Mouse (Mus musculus) adrenal gland, adult 18-20 months (tissue): ENCODE measurements around the gene Gps1. TPM values are rescaled to one million over a fixed set of nuclear protein-coding genes. Genes with fewer than 3 reads are reported as not detected.
A peak's percentile ranks its signal among the peaks of the same experiment; 100 is the strongest.
"Not testable (repeated sequence)": the region's sequence is repeated elsewhere in the genome, so short reads cannot be mapped to it uniquely, and the experiment has no call there.

Experiments used
- DNase-seq, 2 experiments: peaks; one replicate each; pipeline ENCODE4 v3.0.0; 2021 to 2022; ENCODE audit warnings: low spot score in 2 of 2
- total RNA-seq, 2 experiments: library from RNA; stranded (reverse); gene quantifications; 1 replicate in 1 of 2; 2 replicates in 1 of 2; pipeline ENCODE4 v1.2.3; 2021

The Gps1 gene
- total RNA-seq, 2 experiments from 2014 or later = 118 to 138 TPM

DNA sequence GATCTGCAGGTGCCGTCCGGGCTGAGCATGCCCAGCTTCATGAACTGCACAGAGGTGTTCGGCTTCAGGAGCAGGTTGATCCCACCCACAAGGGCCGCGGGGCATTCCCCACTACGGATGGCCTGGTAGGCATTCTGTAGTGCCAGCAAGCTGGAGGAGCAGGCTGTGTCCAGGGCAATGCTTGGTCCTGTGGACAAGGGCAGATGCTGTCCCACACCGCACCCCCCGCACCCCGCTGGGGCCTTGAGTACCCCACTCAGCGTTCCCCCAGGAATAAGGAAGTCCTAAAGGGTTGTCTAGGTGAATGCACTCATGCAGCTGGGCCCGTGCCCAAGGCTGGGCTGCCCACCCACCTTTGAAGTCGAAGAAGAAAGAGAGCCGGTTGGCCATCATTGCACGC, 36.5 kb downstream of the Gps1 start:
- no peak for DNase-seq

DNA sequence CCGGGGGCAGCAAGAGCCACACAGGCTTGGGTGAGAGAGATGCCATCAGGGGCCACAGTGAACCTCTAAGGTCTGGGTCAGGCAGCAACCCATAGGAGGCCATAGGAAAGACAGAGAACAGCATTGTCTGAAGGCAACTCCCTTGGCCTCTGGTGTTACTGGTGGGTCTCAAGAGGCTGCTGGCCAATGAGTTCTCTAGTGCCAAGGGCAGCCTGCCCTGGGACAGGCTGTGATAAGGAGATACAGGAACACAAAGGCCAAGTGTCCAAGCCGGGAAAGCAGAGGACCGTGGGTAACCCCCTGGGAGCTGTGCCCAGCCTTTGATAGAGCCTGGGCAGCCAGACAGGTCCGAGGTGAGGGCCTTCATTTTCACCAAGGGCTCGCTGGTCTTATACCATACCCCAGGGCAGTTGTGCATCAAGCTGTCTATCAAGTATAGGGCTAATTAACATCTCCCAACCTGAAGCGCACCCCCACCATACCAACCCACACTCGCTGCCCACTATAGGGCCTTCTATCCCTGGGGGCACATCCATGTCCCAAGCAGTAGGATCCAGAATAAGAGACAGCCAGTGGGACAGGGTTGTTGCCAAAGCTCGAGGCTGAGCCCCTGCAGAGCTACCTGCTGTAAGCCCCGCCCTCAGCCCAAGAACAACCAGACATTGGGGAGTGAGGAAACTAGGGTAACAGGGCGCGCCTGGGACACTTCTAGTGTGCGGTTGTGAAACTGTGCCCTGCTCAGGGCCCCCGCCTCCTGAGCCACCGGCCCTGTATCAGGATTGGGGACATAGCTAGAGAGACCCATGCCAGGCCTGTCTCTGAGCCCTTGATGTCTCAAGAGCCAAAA, 37.2 kb downstream of the Gps1 start:
- DNase-seq = no peak

DNA sequence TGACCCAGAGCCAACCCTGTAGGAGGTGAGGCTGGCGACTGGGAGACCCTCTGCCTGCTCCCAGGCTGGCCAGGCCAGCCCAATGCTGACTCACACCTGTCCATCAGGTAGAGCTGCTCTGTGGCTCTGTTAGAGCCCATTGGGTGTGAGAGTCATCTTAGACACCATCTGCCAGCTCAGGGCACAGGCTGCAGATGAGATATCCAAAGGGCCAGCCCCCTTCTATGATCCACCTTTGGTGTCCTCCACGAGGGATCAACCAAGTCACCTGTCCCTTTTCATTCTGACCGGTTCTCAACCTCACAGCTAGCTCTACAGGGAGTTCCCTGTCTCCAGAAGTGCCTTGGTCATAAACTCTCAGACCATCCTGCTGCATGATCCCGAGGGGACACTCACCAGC, 38.2 kb downstream of the Gps1 start:
- DNase-seq = no peak

DNA sequence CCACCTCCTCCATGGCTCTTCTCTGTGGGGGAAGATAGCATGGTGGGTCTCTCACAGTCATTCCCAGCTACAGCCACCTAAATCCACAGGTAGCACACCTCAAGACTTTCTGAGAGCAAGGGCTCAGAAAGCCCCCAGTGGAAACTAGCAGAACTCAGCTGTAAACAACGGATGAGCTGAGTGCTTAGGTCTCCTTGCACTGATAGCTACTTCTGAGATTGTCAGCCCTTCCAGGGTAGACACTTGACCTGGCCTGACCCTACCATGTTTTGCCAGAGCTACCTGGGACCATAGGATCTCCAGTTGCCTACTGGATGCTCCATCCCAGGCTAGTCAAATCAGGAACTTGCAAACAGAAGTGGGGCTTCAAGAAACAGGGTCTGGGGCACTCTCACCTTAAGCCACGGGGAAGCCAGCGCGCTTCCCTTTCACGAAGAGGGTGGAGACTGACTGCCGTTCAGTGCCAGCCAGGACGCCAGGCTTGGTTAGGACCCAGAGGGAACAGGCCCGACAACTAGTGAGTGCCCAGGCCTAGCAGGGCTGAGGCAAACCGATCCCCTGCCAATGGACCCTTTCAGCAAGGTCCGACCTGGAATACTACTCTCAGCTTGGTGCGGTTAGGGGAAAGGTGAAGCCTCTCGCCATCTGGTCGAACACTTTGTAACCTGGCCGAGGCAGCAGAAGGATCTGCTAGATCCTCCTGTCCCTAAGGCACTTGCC, 38.9 kb downstream of the Gps1 start:
- no peak for DNase-seq

DNA sequence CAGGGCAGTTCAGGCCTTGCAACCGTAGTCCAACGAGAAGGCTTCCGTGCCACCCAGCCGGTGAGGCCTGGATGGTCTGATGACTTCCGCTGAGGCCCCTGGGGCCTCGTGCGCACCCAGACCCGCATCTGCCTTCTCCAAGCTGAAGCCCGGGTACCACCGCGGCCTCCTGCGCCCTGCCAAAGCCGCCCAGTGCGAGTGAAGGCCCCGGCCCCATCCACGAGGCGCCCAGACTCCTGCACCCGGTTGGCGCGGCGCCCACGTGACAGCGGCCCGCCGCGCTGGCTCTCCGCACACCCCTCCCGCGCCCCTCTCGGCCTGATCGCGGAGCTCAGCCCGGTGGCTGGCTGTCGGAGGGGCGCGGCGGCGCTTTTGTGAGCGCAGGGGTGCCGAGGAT, 39.5 kb downstream of the Gps1 start:
- DNase-seq = peak in 1 of 2 experiments; percentile 70

DNA sequence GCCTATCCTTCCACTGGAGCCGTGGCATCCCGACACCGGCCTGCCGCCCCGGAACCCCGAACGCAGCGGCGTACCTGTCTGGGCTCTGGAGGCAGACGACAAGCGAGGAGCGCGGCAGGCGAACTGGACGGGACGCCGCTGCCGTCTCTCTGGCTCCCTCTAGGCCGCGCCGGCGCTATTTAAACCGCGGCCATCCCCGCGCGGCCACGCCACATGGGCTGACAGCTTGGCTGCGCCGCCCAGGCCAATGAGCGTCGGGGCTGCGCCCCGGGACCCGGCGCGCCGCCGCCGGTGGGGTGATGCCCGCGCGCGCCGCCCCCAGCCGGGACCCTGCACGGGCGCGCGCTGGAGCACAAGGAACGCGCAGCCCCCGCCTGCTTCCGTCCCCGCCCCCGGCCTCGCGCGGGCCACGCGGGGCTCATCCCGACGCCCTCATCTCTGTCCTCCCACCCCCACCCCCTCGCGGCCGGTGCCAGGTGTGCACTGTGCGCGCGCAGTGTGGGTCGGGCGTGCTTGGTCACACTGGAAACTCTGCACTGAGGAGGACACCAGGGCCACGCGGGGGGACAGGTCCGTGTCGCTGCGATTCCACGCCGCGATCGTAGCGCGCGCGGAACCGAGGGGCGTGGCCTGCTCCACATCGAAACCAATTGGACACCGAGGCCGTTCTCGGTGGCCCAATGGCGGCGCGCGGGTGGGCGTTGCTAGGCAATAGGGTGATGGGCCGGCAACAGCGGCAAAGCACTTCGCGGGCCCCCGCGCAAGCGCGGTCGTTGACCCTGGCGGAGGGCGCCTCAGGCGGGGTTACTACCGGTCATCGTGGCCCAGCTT, 40.1 kb downstream of the Gps1 start, which contains the start of gene Fasn:
Fasn (minus strand) TSS at position 592 of the 831 bp plus-strand sequence.
- peak; percentile 97 to 98 for DNase-seq

DNA sequence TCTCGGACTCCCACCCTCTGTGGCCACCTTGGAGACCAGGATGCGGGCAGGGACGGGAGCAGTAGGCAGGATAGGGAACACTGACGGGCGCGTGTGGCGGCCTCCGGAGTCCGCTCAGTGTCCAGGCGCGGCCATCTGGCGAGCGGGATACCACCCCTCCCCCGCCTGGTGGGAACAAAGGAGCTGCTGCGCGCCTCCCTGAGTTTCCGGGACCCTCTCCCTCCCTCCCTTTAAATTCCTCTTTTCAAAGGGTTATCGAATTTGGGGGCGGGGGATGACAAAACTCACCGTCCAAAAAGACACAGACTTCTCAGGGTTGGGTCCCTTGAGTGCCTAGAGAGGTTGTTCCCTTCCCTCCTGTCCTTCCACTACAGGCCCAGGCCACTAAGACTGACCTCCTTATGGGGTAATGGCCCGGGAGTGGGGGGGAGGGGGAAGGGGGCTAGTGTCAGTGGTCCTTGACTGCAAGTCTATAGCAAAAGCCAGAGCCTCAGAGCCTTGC, 40.8 kb downstream of the Gps1 start:
- no peak for DNase-seq

DNA sequence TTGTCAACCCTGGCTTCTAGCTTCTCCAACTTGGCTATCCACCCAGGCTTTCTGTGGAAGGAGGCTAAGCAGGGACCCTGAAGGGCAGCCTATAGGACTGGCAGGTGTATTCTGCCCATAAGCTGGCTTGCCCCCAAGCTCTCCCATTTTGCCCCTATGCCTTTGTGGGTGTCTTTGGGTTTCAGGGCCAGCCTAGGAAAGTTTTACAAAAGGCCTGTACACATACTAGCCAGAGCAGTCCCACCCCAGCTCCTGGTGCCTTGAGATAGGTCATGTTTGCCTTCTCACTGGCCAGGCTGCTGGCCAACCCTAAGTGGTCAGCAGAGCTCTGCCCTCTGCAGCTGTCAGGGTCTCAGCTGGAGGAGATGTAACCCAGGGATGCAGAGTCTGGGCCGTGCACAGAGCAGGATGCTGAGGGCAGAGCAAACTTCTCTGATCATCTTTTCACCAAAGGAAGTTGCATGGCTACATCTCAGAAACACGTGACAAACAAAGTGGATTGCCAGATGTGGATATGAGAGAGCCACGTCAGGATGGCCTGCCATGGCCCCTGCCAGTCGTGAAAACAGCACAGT, 41.3 kb downstream of the Gps1 start:
- no peak for DNase-seq

DNA sequence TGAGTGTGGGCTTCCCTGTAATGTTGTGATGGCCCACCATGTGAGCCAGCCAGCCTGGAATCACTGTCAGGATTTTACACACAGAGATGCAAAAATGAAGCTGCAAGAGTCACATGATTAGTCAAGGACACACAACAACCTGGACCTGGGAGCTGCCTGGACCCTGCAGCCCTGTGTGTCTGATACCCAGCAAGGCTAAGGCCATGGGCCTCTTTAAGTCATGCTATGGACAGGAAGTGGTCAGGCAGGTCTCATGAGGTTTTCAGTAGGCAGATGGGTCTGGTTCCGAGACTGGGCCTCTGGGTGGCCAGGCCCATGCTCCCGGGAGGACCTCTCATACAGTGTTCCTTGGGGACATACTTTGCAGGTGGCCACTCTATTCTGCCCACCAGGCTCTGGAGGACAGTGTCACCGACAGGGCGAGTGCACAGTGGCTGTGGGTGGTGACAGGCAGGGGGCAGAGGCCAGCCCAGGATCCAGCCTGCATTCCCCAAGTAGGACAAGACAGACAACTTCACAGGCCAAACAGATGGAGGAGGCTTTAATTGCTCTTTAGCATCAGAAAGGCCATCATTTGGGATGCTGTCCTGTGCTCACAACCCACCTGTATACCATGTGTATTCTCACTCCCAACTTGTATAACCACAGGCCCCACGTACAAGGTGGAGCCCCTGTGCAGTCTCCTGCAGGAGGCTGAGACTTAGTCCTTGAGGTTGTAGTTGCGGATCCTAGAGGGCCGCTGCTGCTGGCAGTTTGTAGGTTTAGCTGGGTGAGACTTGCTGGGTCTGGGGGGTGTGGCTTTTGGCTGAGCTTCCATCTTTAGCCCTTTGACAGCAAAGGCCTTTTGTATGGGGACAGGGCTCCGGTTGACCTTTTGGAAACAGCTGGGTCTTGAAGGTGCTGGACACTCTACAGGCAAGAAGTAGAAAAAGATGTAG, 42.2 kb downstream of the Gps1 start:
- DNase-seq = no peak

DNA sequence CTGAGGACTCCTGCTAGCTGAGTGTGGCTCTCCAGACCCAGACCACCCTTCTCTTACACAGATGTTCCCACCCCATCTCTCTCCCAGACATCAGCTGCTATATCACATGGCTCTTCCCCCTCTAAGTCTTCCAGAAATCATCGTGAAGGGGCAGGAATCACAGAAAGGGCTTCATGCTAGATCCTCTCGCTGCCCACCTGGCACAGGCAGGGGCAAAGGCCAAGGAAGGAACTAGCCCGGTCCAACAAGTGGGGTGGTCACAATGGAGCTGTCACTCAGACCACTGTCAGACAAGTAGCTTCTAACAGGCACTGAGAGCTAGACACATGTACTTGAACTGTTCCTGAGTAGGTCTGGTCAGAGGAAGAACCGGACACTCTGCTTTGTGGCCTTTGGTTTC, 44.3 kb downstream of the Gps1 start:
- DNase-seq = no peak

DNA sequence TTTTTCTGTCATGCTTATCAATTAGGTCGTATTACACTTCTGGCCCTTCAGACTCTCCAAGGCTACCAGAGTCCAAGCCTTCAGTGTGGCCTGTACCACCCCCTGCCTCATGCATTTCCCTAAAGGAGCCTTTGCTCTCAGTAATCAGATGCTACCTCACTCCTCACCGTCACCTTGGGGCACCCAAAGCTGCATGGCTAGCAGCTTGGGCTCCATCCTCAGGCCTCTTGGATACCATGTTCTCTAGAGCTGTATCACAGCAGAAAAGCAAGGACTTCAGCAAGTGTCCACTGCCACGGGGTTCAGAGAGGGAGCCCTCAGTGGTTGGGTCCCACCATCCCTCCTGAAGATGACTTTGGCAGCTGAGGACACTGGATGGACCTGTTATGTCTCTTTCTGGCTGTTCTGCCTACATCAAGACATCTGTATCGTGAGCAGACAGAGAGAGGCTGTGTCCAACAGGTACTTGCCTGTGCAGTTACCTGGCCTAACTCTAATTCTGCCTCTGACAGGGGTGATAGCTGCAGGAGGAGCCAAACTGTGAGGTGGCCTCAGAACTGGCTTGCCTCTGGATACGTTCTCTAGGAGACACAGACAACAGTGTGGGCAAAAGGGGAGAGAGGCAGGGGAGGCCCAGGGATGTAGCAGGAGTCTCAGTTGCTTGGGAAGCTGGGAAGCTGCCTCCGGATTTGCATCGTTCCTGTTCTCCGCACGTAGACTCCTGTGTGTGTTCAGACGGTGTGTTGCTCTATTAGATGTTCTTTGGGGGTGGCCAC, 45.9 kb downstream of the Gps1 start:
- DNase-seq = no peak

DNA sequence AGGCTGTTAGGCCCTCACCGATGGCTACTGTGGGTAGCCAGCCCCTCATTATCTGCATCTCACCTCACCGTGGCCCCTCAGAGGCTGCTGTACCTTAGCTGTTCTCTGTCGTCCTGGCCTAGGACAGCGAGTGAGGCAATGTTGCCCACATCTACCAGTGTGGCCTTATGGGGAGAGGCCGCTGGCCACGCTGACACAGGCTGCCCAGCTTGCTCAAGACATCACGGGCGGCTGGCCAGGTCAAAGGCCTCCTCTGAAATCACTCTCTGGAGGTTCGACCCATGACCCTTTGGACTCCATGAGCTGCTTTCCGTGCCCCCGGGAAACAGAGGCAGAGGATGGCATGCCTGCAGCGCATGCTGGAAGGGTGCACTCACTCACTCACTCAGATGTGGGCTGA, 46.6 kb downstream of the Gps1 start:
- no peak for DNase-seq

DNA sequence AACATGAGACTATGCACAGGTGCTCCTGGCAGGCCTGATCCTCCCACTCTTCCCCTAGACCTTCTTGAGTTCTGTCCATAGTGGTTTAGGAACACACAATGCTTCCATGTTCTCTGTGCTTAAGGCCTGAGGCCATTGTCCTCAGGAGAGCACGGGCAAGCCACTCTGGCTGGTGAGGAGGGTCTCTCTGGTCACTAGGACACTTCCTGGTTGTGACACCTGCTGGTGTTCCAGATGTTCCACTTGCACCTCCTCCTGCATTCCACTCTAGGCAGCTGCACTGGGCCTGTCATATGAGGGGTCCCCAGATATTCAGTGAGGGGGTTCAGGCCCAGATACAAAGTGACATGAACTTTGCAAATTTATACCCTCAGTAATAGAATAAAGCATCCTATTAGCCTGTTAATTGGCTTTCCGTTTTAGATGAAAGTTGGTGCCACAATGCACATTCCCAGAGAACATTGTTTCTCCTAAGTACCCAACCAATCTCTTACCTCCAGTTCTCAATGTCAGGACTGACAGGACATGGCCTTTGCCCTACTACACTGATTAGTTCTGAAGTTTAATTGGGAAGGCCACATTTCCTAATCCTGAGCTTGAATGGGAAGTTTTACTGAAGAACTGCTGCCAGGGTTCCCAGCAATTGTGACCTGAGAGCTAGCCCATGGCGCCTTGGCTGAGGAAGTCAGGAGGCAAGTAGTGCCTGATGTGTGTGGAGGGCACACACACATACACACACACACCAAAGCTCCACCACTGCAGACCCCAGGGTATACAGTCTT, 47.8 kb downstream of the Gps1 start:
- no peak for DNase-seq

DNA sequence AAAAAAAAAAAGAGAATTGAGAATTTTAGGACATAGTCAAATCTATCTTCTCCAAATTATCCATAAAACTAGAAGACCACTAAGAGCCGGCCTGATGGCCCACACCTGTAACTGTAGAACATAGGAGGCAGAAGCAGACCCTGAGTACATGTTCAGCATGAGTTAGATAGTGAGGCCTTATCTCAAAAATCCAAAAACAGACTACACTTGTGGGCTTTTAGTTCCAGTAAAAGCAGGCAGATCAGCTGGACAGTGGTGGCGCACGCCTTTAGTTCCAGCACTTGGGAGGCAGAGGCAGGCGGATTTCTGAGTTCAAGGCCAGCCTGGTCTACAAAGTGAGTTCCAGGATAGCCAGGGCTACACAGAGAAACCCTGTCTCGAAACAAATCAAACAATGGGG, 48.9 kb downstream of the Gps1 start:
- not testable (repeated sequence) for DNase-seq

DNA sequence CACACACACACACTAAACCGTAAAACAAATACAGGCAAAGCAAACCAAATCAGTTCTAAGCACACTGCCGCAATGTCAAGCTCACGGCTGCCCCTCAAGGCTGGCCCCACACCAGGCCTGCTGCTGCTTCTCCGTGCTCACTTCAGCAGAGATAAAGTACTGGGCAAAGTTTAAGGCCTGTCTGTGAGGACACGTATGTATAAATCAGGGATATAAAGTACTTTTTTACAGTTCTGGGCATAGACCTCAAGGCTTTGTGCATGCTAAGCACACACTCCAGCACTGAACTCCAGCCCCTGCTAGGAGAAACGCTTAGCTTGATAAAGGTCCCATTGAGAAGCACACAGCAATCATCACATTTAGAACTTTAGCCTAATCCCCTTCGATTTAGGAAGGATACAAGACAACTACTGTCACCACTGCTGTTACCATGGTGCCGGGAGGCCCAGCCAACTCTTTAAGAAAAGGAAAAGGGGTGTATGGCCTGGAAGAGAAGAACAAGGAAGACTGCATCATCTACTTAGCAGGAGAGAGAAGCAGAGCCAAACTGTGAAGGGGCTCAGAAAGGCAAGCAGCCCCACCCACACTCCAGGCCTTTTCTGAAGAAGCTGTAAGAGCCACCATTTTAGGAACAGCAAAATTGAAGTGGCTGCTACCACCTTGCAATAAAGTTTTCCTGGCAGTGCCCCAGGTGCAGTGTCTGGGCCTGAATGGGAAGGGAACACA, 49.6 kb downstream of the Gps1 start:
- DNase-seq = no peak
